Mouse (Mus musculus): Measurements from ENCODE around the gene Pex26.

DNA sequence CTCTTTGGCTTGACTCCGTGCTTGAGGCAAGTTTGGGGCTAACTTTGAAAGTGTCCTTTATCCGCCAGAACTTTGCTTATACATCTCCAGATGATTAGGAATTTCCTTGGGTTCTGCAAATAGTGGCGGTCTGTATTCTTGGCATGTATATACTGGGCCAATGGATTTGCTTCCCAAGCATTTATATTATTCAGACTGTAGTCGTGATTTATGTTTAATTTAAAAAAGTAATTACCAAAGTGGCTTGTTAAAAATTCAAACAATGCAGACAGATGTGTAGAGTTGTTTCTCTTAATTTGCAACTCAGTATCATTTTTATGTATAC lies 62.5 kb downstream of the Pex26 start:
- no peak for TF ChIP-seq CTCF (IDR thresholded peaks at IDR 0.05; ENCODE audit: borderline replicate concordance, insufficient read depth, low read length)
- TF ChIP-seq POLR2A (IDR thresholded peaks at IDR 0.05; ENCODE audit: low read depth, low read length): no peak

All from embryonic fibroblast, embryonic 13.5 days (primary cell).